Mouse (Mus musculus) inflammation-experienced regulatory T-cells (primary cell): ENCODE data around the gene Itih1. TPM values are rescaled to one million over a fixed set of nuclear protein-coding genes. Genes with fewer than 3 reads are reported as not detected.

Experiments
- polyA plus RNA-seq, 2 experiments: library from polyadenylated mRNA; unstranded; fragments of 100-300 nt; shearing (Covaris generic); gene quantifications; one replicate each; pipeline ENCODE4 v1.2.1; 2017

Gene Itih1
- polyA plus RNA-seq: under 1 TPM in 1 of 2 experiments, not detected in 1; 0.27 TPM

GRCm38 (mm10) chr14:30943038-30943437 lies at the start of gene Itih1:
Gene Itih1, minus strand, starts transcription at chr14:30943289.

DNA sequence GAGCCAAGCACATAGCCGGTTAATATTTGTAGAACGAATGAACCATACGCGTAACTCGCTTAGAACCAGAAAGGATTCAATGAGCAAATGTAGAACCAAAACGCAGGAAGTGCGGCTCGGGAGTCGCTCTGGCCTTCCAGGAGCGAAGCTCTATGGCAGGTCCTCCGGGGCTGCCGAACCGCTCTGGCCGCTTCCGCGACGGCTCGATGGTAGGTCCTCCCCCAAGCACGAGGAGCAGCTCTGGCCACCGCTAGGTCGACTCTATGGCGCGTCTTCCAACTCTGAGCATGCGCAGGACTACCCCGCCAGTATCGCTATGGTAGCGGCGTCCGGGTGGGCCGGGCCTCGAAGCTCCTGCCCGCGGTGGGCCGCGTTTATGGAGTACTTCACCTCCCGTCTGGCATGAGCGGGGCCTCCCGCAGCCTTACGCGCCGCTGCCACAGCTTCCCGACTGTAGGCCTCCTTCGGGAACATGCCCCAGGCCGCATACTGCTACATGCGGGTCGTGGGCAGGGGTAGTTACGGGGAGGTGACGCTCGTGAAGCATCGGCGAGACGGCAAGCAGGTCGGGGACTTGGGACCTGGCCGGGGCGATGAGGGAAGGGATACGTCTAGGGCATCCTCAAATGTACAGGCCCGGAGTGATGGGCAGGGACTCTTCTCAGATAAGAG lies 8.2 kb upstream of the Itih1 start, which contains the start of gene Nek4:
Gene Nek4 (plus strand): TSS at position 224 of the 672 bp plus-strand sequence.

DNA sequence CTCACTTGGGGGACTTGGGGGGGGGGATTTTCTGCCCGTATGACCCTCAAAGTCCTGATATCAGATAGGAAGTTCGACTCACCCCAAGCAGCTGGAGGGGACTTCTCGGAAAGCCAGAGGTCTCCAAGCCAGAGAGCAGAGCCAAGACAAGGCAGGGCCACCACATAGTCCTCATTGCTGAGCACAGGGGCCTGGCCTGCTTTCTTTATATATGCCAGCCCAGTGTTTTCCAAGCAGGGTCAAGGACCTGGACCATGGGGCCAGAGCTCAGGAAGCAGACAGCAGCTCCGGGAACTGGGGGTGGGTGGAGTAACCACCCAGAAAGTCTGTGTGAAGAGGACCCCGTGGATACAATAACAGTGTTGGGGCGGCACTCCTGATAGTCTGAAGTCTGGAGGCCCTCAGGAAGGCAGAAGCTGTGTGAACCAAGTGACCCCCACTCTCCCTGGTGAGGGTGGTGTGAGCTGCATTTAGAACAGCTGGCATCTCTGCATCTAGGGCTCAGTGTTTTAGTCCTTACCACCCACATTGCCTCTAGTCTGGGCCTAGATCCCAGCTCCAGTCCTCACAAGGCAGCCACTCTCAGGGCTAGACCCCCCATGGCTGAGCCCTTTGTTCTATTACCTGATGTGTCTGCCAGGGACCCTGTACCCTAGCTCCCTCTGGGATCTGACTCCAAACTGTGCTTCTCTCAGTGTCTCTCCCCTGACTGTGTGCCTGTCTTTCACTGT lies 19.5 kb downstream of the Itih1 start, which contains the start of gene Itih3:
Gene Itih3 (minus strand): TSS at position 386 of the 731 bp plus-strand sequence.

DNA sequence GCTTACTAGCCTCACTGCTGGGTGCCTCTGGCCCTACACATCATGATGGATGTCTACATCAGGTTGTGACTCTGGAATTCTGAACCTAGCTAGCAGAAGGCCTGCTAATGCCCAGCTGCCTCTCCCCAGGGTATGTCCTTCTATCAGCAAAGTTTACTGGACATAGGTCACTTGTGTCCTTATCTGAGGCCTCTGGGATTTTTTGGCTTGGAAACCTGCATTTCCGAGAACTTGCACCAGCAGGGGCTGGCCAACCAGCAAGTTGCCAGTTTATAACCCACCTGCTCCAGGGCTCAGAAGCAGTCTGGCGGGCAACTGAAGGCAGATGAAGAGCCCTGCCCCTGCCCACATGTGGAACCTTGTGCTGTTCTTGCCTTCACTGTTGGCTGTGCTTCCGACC lies 56.9 kb downstream of the Itih1 start, which contains the start of gene Itih4:
Gene Itih4 (plus strand): TSS at position 273 of the 400 bp plus-strand sequence.

Other genes starting within 250 kb of the Itih1 start
- gene Sfmbt1, start 228.4 kb downstream of the Itih1 start, polyA plus RNA-seq: 10 to 100 TPM; 15.1 to 15.3 TPM
- gene Tmem110, start 117.7 kb downstream of the Itih1 start, polyA plus RNA-seq: 10 to 100 TPM; 19.6 to 22.8 TPM
- gene Mustn1, start 64.1 kb downstream of the Itih1 start, polyA plus RNA-seq: 1 to 10 TPM in 1 of 2 experiments, under 1 TPM in 1; 0.92 to 1.7 TPM
- under 1 TPM in 1 of 2 experiments, not detected in 1; 0.18 TPM for gene Itih4, start 56.8 kb downstream of the Itih1 start, polyA plus RNA-seq
- gene Itih3, start 19.5 kb downstream of the Itih1 start, polyA plus RNA-seq: under 1 TPM; 0.05 to 0.20 TPM
- gene Nek4, start 8.1 kb upstream of the Itih1 start, polyA plus RNA-seq: 1 to 10 TPM; 4.7 to 6.2 TPM
- gene Glt8d1, start 58.1 kb upstream of the Itih1 start, polyA plus RNA-seq: 10 to 100 TPM; 16.4 to 17.5 TPM
- gene Spcs1, start 58.4 kb upstream of the Itih1 start, polyA plus RNA-seq: 100 to 1,000 TPM; 228 to 275 TPM
- gene Pbrm1, start 75.8 kb upstream of the Itih1 start, polyA plus RNA-seq: 100 to 1,000 TPM; 125 to 150 TPM
- gene Gnl3, start 75.9 kb upstream of the Itih1 start, polyA plus RNA-seq: 10 to 100 TPM; 77.7 to 91.1 TPM
- 10 to 100 TPM; 48.3 to 72.8 TPM for gene Smim4, start 185.7 kb upstream of the Itih1 start, polyA plus RNA-seq
- 1 to 10 TPM in 1 of 2 experiments, under 1 TPM in 1; 0.99 to 2.0 TPM for gene Nt5dc2, start 187.8 kb upstream of the Itih1 start, polyA plus RNA-seq
- 1 to 10 TPM; 2.9 to 5.7 TPM for gene Stab1, start 225.4 kb upstream of the Itih1 start, polyA plus RNA-seq